Mouse (Mus musculus): ENCODE results near the gene Gatad2a. TPM values are rescaled to one million over a fixed set of nuclear protein-coding genes. Genes with fewer than 3 reads are reported as not detected.
A peak's percentile ranks its signal among the peaks of the same experiment; 100 is the strongest.
"Not testable (repeated sequence)": the region's sequence is repeated elsewhere in the genome, so short reads cannot be mapped to it uniquely, and the experiment has no call there.

Gatad2a gene
- polyA plus RNA-seq, 1 experiment from 2014 or later: 65.2 TPM

- Histone ChIP-seq H3K27ac (ENCODE audit: low read depth, low read length) (no peak overlapping the region), H3K4me3 (ENCODE audit: low read depth, low read length) (no peak overlapping the region), H3K4me2 (no peak overlapping the region), H3K4me1 (ENCODE audit: control insufficient read depth, insufficient read depth, low read length) (no peaks in the 10 kb centered on the region), H3K9me3 (ENCODE audit: control insufficient read depth, low read length) (no peaks in the 10 kb centered on the region), H3K27me3 (ENCODE audit: control insufficient read depth, insufficient read depth, low read length) (no peaks in the 10 kb centered on the region), H3K36me3 (ENCODE audit: control insufficient read depth, insufficient read depth, low read length) (no peaks in the 10 kb centered on the region), H3K9ac (ENCODE audit: low read length) (no peak overlapping the region)
- 75% methylated on average over 2 of the region's 2 CpGs for WGBS
- no peak for DNase-seq (ENCODE audit: low spot score, missing footprints)
- ATAC-seq (ENCODE audit: low FRiP score): no peak
Observed at GRCm38 (mm10) chr8:69956651-69957050, 39.5 kb downstream of the Gatad2a start.

DNA sequence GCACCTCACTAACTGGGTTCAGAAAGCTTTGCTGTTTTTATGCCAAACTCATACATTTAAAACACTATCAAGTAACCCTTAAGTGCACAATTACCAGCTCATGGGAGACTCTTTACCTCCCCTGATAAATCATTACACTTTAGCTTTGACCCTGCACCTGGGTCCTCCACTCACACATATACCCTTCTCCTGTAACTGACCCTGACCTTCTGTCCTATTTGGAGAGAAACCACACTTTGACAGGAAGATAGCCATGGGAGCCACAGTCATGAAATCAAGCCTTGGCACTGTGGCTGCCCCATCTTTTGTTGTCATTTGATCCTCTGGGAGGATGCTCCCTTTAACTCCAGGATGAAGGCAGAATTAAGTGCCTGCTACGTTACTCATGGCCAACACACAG is 41.5 kb downstream of the Gatad2a start:
- no peak overlapping the region for H3K27ac ChIP-seq (ENCODE audit: low read depth, low read length)
- H3K9me3 ChIP-seq (ENCODE audit: control insufficient read depth, low read length): no peaks in the 10 kb centered on the region
- H3K4me1 ChIP-seq (ENCODE audit: control insufficient read depth, insufficient read depth, low read length): no peaks in the 10 kb centered on the region
- H3K27me3 ChIP-seq (ENCODE audit: control insufficient read depth, insufficient read depth, low read length): no peaks in the 10 kb centered on the region
- no peaks in the 10 kb centered on the region for H3K36me3 ChIP-seq (ENCODE audit: control insufficient read depth, insufficient read depth, low read length)
- ATAC-seq (ENCODE audit: low FRiP score) (no peak), DNase-seq (ENCODE audit: low spot score, missing footprints) (no peak)
- H3K4me3 ChIP-seq (ENCODE audit: low read depth, low read length): no peak overlapping the region
- H3K9ac ChIP-seq (ENCODE audit: low read length): no peak overlapping the region
- no peak overlapping the region for H3K4me2 ChIP-seq
- WGBS: 83% methylated on average over 1 of the region's 1 CpGs

- WGBS: 87% methylated on average over 4 of the region's 4 CpGs
- no peak overlapping the region for H3K4me2 ChIP-seq
- ATAC-seq (ENCODE audit: low FRiP score) (no peak), DNase-seq (ENCODE audit: low spot score, missing footprints) (no peak)
- no peak overlapping the region for H3K27ac ChIP-seq (ENCODE audit: low read depth, low read length)
- H3K36me3 ChIP-seq (ENCODE audit: control insufficient read depth, insufficient read depth, low read length): no peaks in the 10 kb centered on the region
- no peak overlapping the region for H3K4me3 ChIP-seq (ENCODE audit: low read depth, low read length)
- H3K4me1 ChIP-seq (ENCODE audit: control insufficient read depth, insufficient read depth, low read length): no peaks in the 10 kb centered on the region
- no peaks in the 10 kb centered on the region for H3K9me3 ChIP-seq (ENCODE audit: control insufficient read depth, low read length)
- no peaks in the 10 kb centered on the region for H3K27me3 ChIP-seq (ENCODE audit: control insufficient read depth, insufficient read depth, low read length)
- no peak overlapping the region for H3K9ac ChIP-seq (ENCODE audit: low read length)
Observed at GRCm38 (mm10) chr8:69954213-69954612, 42.0 kb downstream of the Gatad2a start.

DNA sequence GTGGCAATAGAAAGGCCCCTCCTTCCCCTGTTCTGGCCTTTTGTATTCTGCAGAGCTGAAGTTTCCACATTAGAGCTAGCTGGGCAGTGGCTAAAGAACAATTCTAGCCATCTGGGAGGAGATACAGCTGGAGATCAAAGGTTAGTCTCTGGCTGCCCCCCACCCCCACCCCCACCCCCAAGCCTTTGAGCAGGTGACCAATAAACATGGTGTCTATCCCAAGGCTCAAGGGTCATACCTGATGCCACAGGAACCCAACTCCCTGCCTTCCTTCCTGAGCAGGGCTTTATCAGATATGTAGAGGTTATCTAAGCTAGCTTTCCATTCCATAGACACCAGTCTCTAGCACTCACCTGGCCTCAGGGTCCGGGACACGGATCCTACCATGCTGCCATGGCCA is 45.9 kb downstream of the Gatad2a start:
- Histone ChIP-seq H3K27ac (ENCODE audit: low read depth, low read length) (no peak overlapping the region), H3K27me3 (ENCODE audit: control insufficient read depth, insufficient read depth, low read length) (no peaks in the 10 kb centered on the region), H3K4me2 (no peak overlapping the region), H3K4me1 (ENCODE audit: control insufficient read depth, insufficient read depth, low read length) (no peaks in the 10 kb centered on the region), H3K9ac (ENCODE audit: low read length) (no peak overlapping the region), H3K4me3 (ENCODE audit: low read depth, low read length) (no peak overlapping the region), H3K9me3 (ENCODE audit: control insufficient read depth, low read length) (no peaks in the 10 kb centered on the region), H3K36me3 (ENCODE audit: control insufficient read depth, insufficient read depth, low read length) (no peaks in the 10 kb centered on the region)
- WGBS: 98% methylated on average over 2 of the region's 2 CpGs
- DNase-seq (ENCODE audit: low spot score, missing footprints): peak; percentile 73
- ATAC-seq (ENCODE audit: low FRiP score): no peak

GRCm38 (mm10) chr8:69942495-69942894 is 53.7 kb downstream of the Gatad2a start:
- H3K27me3 ChIP-seq (ENCODE audit: control insufficient read depth, insufficient read depth, low read length); H3K4me2 ChIP-seq; H3K36me3 ChIP-seq (ENCODE audit: control insufficient read depth, insufficient read depth, low read length); H3K27ac ChIP-seq (ENCODE audit: low read depth, low read length); ATAC-seq (ENCODE audit: low FRiP score); DNase-seq (ENCODE audit: low spot score, missing footprints); H3K4me3 ChIP-seq (ENCODE audit: low read depth, low read length); H3K9ac ChIP-seq (ENCODE audit: low read length); H3K4me1 ChIP-seq (ENCODE audit: control insufficient read depth, insufficient read depth, low read length); H3K9me3 ChIP-seq (ENCODE audit: control insufficient read depth, low read length): not testable (repeated sequence)
- 97% methylated on average over 2 of the region's 3 CpGs for WGBS

DNA sequence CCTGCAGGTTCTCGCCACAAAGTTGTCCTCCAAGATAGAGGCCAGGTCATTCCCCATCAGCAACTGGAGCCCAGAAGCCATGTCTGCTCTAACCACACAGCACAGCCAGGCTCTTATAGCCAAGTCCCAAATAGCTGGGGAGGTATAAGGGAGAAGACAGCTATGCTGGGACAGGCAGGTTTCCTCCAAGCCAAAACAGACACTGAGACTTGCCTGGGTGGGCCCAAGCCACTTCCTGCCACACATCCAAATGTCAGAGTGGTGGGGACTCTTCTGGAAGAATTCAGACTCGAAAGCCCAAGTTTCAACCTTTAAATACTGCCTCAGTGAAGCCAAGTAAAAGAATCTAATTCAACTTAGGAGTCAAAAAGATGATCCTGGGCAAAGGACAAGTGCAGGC is 55.8 kb downstream of the Gatad2a start:
- no peak overlapping the region for H3K4me3 ChIP-seq (ENCODE audit: low read depth, low read length)
- 95% methylated on average over 2 of the region's 2 CpGs for WGBS
- ATAC-seq (ENCODE audit: low FRiP score) (no peak), DNase-seq (ENCODE audit: low spot score, missing footprints) (no peak)
- peaks cover 4% of the 10 kb centered on the region; the same call in 1 of the 2 replicates for H3K36me3 ChIP-seq (ENCODE audit: control insufficient read depth, insufficient read depth, low read length)
- no peaks in the 10 kb centered on the region for H3K27me3 ChIP-seq (ENCODE audit: control insufficient read depth, insufficient read depth, low read length)
- no peak overlapping the region for H3K27ac ChIP-seq (ENCODE audit: low read depth, low read length)
- H3K9me3 ChIP-seq (ENCODE audit: control insufficient read depth, low read length): no peaks in the 10 kb centered on the region
- no peak overlapping the region for H3K9ac ChIP-seq (ENCODE audit: low read length)
- no peaks in the 10 kb centered on the region for H3K4me1 ChIP-seq (ENCODE audit: control insufficient read depth, insufficient read depth, low read length)
- no peak overlapping the region for H3K4me2 ChIP-seq

DNA sequence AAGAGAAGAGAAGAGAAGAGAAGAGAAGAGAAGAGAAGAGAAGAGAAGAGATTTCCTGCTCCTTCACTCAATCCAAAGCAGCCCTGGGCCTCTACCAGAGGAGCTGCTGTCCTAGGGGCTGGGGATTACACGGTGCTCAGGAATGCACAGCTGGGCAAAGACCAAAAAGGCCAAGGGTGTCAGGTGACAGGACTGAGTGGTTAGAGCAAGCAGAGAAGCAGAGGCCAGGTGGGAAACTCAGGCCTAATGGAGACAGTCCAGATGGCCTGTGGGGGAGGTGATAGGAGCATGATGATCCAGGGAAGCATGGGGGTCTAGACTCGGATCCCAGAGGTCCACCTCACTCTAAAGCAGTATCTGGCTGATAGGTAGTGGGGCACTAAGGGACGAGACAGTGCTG is 56.6 kb downstream of the Gatad2a start:
- H3K4me3 ChIP-seq (ENCODE audit: low read depth, low read length): no peak overlapping the region
- no peak overlapping the region for H3K4me2 ChIP-seq
- no peak overlapping the region for H3K27ac ChIP-seq (ENCODE audit: low read depth, low read length)
- H3K36me3 ChIP-seq (ENCODE audit: control insufficient read depth, insufficient read depth, low read length): peaks cover 5% of the 10 kb centered on the region; the same call in 1 of the 2 replicates
- ATAC-seq (ENCODE audit: low FRiP score) (no peak), DNase-seq (ENCODE audit: low spot score, missing footprints) (no peak)
- H3K9ac ChIP-seq (ENCODE audit: low read length): no peak overlapping the region
- H3K4me1 ChIP-seq (ENCODE audit: control insufficient read depth, insufficient read depth, low read length): no peaks in the 10 kb centered on the region
- H3K27me3 ChIP-seq (ENCODE audit: control insufficient read depth, insufficient read depth, low read length): no peaks in the 10 kb centered on the region
- H3K9me3 ChIP-seq (ENCODE audit: control insufficient read depth, low read length): no peaks in the 10 kb centered on the region
- WGBS: 52% methylated on average over 3 of the region's 3 CpGs

GRCm38 (mm10) chr8:69938245-69938982 is 57.8 kb downstream of the Gatad2a start:
- ATAC-seq (ENCODE audit: low FRiP score): no peak
- H3K36me3 ChIP-seq (ENCODE audit: control insufficient read depth, insufficient read depth, low read length): peaks cover 8% of the 10 kb centered on the region; the same call in 1 of the 2 replicates
- H3K9ac ChIP-seq (ENCODE audit: low read length): no peak overlapping the region
- H3K4me3 ChIP-seq (ENCODE audit: low read depth, low read length): no peak overlapping the region
- H3K27ac ChIP-seq (ENCODE audit: low read depth, low read length): no peak overlapping the region
- no peak overlapping the region for H3K4me2 ChIP-seq
- no peak for DNase-seq (ENCODE audit: low spot score, missing footprints)
- H3K27me3 ChIP-seq (ENCODE audit: control insufficient read depth, insufficient read depth, low read length): no peaks in the 10 kb centered on the region
- H3K9me3 ChIP-seq (ENCODE audit: control insufficient read depth, low read length): no peaks in the 10 kb centered on the region
- H3K4me1 ChIP-seq (ENCODE audit: control insufficient read depth, insufficient read depth, low read length): no peaks in the 10 kb centered on the region
- 90% methylated on average over 6 of the region's 6 CpGs for WGBS

DNA sequence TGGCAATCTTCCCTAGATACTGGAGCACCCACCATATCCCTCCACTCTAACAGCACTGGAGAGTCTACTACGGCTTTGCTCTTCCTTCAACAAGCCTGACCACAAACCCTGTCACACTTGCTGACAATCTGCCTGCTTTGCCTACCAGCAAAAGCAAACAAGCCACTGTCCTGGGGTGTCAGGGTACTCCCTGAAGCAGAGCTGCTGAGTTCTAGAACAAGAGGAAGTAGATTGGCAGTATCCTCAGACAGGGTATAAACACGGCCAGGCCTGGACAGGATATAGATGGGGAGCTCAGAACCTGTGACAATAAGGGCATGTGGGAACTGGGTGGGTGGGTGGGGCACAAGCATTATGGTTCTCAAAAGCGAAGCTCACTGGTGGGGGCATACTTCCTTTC is 58.7 kb downstream of the Gatad2a start:
- no peak for ATAC-seq (ENCODE audit: low FRiP score)
- Histone ChIP-seq H3K27me3 (ENCODE audit: control insufficient read depth, insufficient read depth, low read length) (no peaks in the 10 kb centered on the region), H3K4me2 (no peak overlapping the region), H3K27ac (ENCODE audit: low read depth, low read length) (no peak overlapping the region), H3K36me3 (ENCODE audit: control insufficient read depth, insufficient read depth, low read length) (peaks cover 8% of the 10 kb centered on the region; the same call in 1 of the 2 replicates), H3K4me1 (ENCODE audit: control insufficient read depth, insufficient read depth, low read length) (no peaks in the 10 kb centered on the region), H3K4me3 (ENCODE audit: low read depth, low read length) (no peak overlapping the region), H3K9ac (ENCODE audit: low read length) (no peak overlapping the region), H3K9me3 (ENCODE audit: control insufficient read depth, low read length) (no peaks in the 10 kb centered on the region)
- no peak for DNase-seq (ENCODE audit: low spot score, missing footprints)
- WGBS: 87% methylated on average over 3 of the region's 3 CpGs

All from midbrain, embryonic 11.5 days (tissue).